Mouse (Mus musculus) adrenal gland, adult 8-10 months (tissue): ENCODE data around the gene Akap7. TPM values are rescaled to one million over a fixed set of nuclear protein-coding genes. Genes with fewer than 3 reads are reported as not detected.

ENCODE experiments used
- DNase-seq: peaks from one replicate; pipeline ENCODE4 v3.0.0; 2022
- total RNA-seq, 4 experiments: library from RNA; stranded (reverse); gene quantifications; 2 replicates each; pipeline ENCODE4 v1.2.4; 2022

The Akap7 gene
- total RNA-seq = 10 to 100 TPM; 56.7 to 83.5 (median 69.8) TPM

DNA sequence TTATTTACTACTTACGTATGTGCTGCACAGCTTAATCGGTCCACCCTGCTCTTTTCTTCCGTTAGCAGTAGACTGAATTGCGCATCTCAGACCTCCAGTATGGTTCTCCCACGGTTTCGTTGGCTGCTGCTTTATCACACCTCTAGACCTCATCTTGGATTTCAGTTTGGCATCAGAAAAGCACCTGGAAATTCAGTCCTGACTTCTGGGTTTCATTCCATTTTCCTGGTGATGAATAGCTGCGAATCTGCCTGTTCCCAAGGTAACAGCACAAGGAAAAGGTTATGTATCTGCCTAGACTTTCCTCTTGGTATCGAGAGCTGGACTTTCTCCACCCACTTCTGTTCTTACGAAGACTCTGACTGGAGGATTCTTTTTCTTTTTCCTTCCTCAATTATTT lies at the start of gene Akap7:
Gene Akap7 (minus strand): TSS at position 101 of the 400 bp plus-strand sequence.
- DNase-seq = no peak

DNA sequence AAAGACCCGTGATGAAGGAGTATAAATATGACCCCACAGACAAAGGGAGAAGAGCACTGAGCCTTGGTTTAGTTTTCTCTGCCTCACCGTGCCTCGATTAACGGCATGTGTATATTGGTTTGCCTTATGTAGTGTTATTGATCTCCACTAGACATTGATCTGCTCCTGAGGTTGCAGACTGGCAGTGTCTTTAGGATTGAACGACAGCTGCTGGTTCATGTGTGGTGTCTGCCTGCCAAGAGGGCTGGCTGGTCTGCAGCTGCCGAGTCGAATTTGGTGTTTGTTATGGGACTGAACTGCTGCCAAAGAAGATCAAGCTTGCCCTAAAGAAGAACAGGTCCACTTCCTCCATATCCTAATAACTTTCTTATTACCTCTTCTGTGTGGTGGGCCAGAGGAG lies 46.7 kb upstream of the Akap7 start:
- no peak for DNase-seq

DNA sequence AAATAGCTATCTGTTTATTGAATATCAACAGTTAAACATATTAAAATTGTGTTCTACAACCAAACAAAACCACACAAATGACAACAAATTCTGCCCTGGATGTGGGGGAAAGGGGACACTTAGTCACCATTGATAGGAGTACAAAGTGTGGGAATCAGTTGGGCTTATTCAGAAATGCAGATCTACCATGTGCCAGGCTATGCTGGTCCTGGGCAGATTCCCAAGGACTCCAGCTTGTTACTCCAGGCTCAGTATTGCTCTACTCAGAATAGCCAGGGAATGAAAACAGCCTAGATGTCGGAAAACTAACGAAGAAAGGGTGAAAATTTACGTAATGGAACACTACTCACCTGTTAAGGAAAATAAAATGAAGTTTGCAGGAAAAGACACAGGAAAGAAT lies 46.3 kb upstream of the Akap7 start:
- no peak for DNase-seq

- DNase-seq = no peak
Measured at GRCm38 (mm10) chr10:25342801-25343200, 35.1 kb upstream of the Akap7 start.

GRCm38 (mm10) chr10:25340675-25341074 lies 33.0 kb upstream of the Akap7 start:
- no peak for DNase-seq

- DNase-seq = no peak
Measured at GRCm38 (mm10) chr10:25333390-25334079, 25.9 kb upstream of the Akap7 start.

GRCm38 (mm10) chr10:25331321-25332049 lies 23.8 kb upstream of the Akap7 start:
- no peak for DNase-seq

GRCm38 (mm10) chr10:25330094-25330493 lies 22.4 kb upstream of the Akap7 start:
- no peak for DNase-seq

GRCm38 (mm10) chr10:25327511-25327910 lies 19.8 kb upstream of the Akap7 start:
- DNase-seq = no peak

DNA sequence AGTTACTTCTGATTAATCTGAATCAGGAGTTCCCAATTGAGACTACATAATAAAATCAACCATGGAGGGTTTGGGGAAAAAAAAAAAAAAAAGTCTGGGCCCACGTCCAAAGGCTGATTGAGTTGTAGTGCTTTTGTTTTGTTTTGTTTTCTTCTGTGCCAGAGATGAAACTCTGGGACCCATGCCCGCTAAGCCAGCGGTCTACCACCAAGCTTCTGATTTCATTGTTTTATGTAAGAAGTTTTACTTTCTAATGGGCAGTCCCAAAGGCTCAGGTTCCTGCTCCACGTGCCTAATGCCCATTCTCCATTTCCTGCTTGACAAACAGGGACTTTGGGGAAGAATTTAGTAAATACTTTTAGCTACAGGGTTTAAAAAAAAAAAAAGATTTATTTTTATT lies 18.0 kb upstream of the Akap7 start:
- DNase-seq = no peak

DNA sequence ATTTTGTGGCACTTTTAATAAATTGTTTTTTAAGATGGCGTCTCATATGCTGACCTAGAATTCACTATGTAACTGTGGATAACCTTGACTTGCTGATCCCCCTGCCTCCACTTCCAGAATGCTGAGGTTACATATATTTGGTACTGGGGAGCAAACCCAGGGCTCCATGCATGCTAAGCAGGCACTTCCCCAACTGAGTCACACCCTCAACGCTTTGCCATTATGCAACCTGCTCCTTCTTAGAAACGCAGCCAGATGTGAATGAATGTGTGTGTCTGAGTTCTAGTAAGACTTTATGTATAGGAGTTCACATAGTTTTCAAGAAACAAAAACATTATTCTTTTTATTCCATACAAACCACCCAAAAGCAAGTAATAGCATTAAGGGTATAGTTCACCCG lies 13.5 kb upstream of the Akap7 start:
- no peak for DNase-seq

DNA sequence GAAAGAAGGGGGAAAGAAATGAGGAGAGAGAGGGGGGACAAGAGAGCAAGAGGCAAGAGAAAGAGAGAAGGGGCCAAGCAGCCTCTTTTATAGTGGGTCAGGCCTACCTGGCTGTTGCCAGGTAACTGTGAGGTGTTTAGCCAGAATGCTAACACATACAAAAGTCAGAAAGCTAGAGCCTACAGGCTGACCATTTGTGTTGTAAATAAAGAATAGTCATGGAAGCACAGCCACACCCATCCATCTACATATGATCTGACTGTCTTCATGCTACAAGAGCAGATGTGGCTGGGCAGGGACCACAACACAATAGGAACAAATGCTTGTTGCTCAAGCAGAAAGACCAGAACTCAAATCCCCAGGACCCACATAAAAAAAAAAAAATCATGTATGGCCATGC lies 11.9 kb upstream of the Akap7 start:
- no peak for DNase-seq

GRCm38 (mm10) chr10:25318405-25318804 lies 10.7 kb upstream of the Akap7 start:
- no peak for DNase-seq

GRCm38 (mm10) chr10:25317665-25318064 lies 10.0 kb upstream of the Akap7 start:
- DNase-seq = no peak

DNA sequence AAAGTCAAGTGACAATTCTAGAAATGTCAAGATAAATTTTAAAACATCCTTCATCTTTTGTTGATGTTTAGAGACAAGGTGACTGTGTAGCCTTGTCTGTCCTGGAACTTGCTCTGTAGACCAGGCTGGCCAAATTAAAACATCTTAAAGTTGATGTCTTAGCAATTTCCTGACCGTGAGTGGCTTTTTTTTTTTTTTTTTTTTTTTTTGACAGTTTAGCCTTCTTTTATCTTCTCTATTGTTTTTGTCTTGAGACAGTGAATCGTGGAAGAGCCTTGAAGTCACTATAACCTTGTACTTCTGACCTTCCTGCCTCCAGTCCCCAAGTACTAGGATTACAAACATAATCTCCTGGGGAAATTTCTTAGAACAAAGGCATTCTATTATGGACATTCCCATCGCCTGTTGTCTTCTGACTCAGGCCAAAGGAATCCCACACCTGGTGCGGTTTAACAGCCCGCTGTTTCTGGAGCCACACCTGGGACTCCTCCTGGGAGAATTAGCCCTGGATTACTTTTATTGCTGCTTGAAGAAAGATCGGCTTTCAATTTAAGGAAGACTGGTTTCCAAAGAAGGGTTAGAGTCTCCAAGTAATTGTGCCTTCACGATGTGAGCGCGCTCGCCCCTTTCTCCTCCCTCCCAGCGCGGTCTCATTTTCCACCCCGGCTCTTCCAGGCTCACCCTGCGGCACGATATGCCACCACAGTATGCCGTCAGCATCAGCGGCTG lies 6.3 kb upstream of the Akap7 start:
- no peak for DNase-seq

GRCm38 (mm10) chr10:25311554-25312212 lies 4.0 kb upstream of the Akap7 start:
- DNase-seq = no peak

- peak; percentile 53 for DNase-seq
Measured at GRCm38 (mm10) chr10:25310736-25311135, 3.1 kb upstream of the Akap7 start.

GRCm38 (mm10) chr10:25309996-25310395 lies 2.3 kb upstream of the Akap7 start:
- no peak for DNase-seq

DNA sequence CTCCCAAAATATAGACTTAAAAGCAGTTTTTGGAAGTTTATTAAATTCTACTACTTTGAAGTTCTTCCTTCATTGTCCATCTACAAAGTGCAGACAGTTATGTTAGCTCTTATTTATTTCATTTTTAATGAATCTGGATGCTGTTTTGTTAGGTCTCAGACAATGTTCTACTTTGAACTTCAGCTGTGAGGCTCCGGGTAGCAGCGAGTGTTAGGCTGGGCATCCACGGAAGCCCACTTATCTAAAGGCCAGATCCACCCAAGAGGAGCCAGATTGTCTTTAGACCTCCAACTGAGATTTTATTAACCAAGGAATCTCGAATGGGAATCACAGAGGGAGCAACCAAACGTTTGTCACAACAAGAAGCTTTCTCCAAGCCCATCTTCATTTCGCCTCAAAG lies 2.5 kb downstream of the Akap7 start:
- no peak for DNase-seq

DNA sequence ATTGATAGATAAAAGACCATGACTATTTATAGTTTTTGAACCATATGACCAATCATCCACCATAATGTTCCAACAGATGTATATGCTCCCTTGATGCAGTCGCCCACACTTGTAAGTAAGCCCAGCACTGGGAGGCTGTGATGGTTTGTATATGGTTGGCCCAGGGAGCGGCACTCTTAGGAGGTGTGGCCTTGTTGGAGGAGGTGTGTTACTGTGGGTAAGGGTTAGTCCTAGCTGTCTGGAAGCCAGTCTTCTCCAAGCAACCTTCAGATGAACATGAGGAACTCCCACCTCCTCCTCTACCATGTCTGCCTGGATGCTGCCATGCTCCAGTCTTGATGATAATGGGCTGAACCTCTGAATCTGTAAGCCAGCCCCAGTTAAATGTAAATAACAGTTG lies 3.1 kb downstream of the Akap7 start:
- no peak for DNase-seq

DNA sequence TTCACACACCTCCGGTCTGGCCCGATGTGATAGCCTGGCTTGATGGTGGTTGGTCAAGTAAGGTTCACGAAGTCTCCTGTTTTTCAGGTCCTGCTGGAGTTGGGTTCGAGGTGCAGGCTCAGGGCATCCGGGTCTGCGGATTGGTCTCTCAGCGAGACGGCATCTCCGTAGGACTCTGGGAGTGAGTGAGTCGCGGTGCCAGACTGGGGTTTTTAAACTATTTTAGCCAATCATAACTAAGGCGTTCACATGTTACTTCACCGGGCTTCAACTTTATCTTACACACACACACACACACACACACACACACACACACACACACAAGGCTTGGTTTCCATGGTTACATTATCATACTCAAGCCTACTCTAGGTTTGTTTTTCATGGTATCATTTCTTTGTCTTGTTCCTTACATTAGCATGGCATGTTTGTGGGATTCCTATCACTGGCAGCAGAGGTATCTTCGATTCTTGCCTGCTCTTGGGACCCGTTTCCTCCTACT lies 8.6 kb downstream of the Akap7 start:
- DNase-seq = no peak

DNA sequence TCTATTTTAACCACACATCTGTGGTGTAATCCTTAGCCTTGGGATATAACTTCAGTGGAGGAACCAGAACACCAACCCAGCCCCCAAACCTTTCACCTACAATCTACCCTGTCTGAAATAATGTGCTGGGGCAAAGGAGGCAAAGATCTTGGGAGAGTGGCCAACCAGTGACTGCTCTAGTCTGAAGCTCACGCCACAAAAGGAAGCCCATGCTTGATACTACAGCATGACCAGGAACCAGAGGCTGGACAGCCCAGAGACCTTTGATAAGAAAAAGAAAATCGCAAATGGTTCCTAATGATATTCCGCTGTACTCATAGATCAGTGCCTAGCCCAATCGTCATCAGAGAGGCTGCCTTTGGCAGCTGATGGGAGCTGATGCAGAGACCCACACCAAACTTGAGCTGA lies 9.4 kb downstream of the Akap7 start:
- DNase-seq = peak; percentile 33
